Mouse (Mus musculus) lung, adult 10 weeks (tissue): Measurements from ENCODE around the gene Mkrn2. TPM values are rescaled to one million over a fixed set of nuclear protein-coding genes. Genes with fewer than 3 reads are reported as not detected.

Experiments
- polyA plus RNA-seq: library from polyadenylated mRNA; stranded (reverse); fragments of 350-450 nt; fragmentation: Illumina TruSeq; extraction: RNeasy Lipid Tissue Mini Kit (QIAGEN cat#74804); gene quantifications from one replicate; pipeline ENCODE4 v1.2.3, GENCODE M21; 2014; ENCODE audit warnings: low read depth, low replicate concordance; ENCODE audit not compliant: insufficient read depth

The Mkrn2 gene
- polyA plus RNA-seq, result 8.8 TPM

DNA sequence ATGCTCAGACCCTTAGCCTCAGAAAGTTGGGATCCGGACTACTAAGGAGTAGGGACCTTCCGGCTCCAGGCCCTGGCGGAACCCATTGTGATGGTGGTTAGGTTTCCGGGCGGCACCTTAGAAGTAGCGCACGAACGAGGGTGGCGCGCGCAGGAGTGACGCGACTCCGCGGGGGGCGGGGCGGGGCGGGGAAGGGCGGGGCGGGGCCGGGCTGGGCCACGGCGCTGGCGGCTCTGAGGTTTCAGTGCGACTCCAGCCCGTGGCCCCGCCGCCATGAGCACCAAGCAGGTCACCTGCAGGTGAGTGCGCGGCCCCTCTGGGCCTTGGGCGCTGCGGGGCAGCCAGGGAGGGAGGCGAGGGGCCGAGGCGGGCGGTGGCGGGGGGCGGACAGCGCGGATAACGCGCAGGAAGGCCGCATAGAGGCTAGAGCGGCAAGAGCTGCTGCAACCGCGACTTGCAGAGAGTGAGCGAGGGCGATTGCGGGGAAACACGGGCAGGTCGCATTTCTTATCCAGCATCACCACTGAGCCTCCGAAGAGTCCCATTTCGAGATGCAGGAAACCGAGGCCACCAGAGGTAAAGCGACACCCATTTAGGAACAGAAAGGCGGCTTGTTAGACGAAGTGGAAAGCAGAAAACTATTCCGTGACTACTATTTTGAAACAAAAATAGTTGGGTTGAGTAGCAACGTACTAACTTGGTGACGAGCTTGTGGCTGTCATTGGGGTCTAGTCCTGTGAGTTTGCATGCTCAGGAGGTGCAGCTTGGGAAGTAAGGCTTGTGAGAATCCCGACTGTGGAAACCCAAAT, at the start of gene Mkrn2:
TSS of gene Mkrn2 (plus strand) at position 188 of the 809 bp plus-strand sequence.

DNA sequence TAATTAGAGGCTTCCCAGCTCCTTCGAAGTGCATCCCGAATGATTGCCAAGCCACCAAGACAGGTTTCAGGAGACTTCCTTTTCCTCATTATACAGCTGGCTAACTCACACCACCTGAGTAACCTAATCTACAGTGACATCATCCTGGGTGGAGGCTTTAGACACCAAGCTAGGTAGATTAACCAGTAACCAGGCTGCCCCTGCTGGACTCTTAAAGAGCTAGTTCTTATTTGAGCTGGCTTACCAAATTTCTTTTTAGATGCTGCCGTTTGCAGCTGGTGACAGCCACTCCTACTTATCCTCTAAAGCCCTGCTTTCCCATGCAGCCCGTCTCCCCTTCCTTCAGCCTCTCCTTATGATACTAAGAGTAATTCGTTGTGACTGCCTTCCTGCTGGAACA, 9.2 kb upstream of the Mkrn2 start, which contains the start of gene Mkrn2os:
TSS of gene Mkrn2os (minus strand) at position 119 of the 400 bp plus-strand sequence.

Other genes with a start within 250 kb of the Mkrn2 start
- gene Pparg, start 241.0 kb upstream of the Mkrn2 start, polyA plus RNA-seq, result 9.2 TPM
- 6.0 TPM for gene Tsen2, start 57.2 kb upstream of the Mkrn2 start, polyA plus RNA-seq
- not detected for gene Mkrn2os, start 9.3 kb upstream of the Mkrn2 start, polyA plus RNA-seq
- gene Raf1, start 74.7 kb downstream of the Mkrn2 start, polyA plus RNA-seq, result 64.7 TPM
- 2.3 TPM for gene Tmem40, start 160.5 kb downstream of the Mkrn2 start, polyA plus RNA-seq
- gene Cand2, start 172.6 kb downstream of the Mkrn2 start, polyA plus RNA-seq, result 0.66 TPM
- gene Rpl32, start 206.8 kb downstream of the Mkrn2 start, polyA plus RNA-seq, result 2,276 TPM
- gene Efcab12, start 236.5 kb downstream of the Mkrn2 start, polyA plus RNA-seq, result 1.2 TPM